Mouse (Mus musculus) ovary, postnatal 14 days (tissue): ENCODE results near the gene Xaf1.

Experiments
- DNase-seq: peaks from one replicate; pipeline ENCODE4 v3.0.0; 2022; ENCODE audit warnings: low spot score

Xaf1 gene

DNA sequence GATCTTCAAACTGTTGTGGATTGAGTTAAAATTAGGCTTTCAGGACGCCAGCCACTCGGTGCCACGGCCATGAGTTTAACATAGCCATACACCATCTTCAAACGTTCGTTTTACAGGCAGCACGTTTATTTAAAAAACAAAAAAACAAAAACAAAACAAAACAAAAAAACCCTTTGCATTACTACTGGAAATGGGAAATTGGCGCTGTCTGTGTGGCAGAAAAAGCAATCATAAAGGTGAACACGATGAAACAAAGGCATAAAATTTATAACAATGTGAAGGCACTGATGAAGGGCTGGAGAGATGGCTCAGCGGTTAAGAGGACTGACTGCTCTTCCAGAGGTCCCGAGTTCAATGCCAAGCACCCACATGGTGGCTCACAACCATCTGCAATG lies 60.9 kb downstream of the Xaf1 start, which contains the start of gene Tekt1:
Tekt1 (minus strand) TSS at position 96 of the 395 bp plus-strand sequence.
- DNase-seq = no peak
